ENCODE assay signal across 14 mouse cellular contexts in the genomic region with DNA sequence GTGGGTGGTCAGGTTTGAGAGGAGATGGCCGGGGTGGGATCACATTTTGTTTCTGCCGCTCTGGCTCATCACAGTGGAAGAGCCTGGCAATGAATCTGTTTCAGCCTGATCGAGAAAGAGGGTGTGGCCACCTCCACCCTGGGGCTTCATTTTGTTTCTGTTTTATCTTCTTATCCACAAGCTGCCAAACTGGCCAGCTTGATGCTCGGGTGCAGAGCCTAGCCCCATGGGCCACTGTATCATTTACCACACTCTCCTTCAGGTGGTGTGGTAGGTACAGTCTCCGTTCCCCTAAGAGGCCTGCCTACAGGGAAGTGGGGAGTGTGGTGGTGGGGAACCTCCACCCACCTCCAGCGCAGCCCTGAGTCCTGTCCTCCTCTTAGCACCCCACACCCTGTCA. TPM values are rescaled to one million over a fixed set of nuclear protein-coding genes. Genes with fewer than 3 reads are reported as not detected.
A peak's percentile ranks its signal among the peaks of the same experiment; 100 is the strongest.
DNase-seq lines count a peak whose midpoint lies in the region; ATAC-seq lines count a peak whose summit lies in the region.
"Had no signal": no experiment of that assay in that cellular context is flagged by ENCODE, and none has a peak within 500 bp of the region (broad histone marks: within the 10 kb centered on the region; RNA-seq: fewer than 3 reads in every experiment).

No protein-coding gene starts in this region.

- no peak overlapping the region for H3K4me3 ChIP-seq in neural tube, embryonic 13.5 days
- H3K4me3 ChIP-seq in liver, embryonic 11.5 days (ENCODE audit: low read depth, low read length) = no peak overlapping the region
- H3K4me3 ChIP-seq in liver, embryonic 16.5 days (ENCODE audit: low read depth, low read length) = no peak overlapping the region
- no peak overlapping the region for H3K4me3 ChIP-seq in heart, embryonic 10.5 days
- H3K4me3 ChIP-seq: forebrain, embryonic 10.5 days; forebrain, embryonic 15.5 days; gastrocnemius, adult 2 months; heart, embryonic 12.5 days; intestine, embryonic 15.5 days; midbrain, embryonic 15.5 days had no signal

- no peaks in the 10 kb centered on the region; the same call in 1 of the 2 replicates for H3K27me3 ChIP-seq in neural tube, embryonic 13.5 days
- H3K27me3 ChIP-seq in liver, embryonic 11.5 days (replicated peaks; ENCODE audit: control insufficient read depth, insufficient read depth, low read length) = no peaks in the 10 kb centered on the region
- no peaks in the 10 kb centered on the region for H3K27me3 ChIP-seq in liver, embryonic 16.5 days (ENCODE audit: control insufficient read depth, insufficient read depth, low read depth, low read length)
- peaks cover 31% of the 10 kb centered on the region for H3K27me3 ChIP-seq in heart, embryonic 10.5 days (ENCODE audit: insufficient read depth, poor library complexity, severe bottlenecking)
- H3K27me3 ChIP-seq: forebrain, embryonic 15.5 days; heart, embryonic 12.5 days; intestine, embryonic 15.5 days had no signal

- 0 out of 2 replicates have a peak overlapping the region, but pooled peaks have one; percentile 29 for H3K27ac ChIP-seq in neural tube, embryonic 13.5 days (replicated peaks)
- no peak overlapping the region for H3K27ac ChIP-seq in liver, embryonic 11.5 days (ENCODE audit: low read depth, low read length)
- no peak overlapping the region for H3K27ac ChIP-seq in liver, embryonic 16.5 days (ENCODE audit: low read length)
- H3K27ac ChIP-seq in heart, embryonic 10.5 days = no peak overlapping the region; the same call in 1 of the 2 replicates
- H3K27ac ChIP-seq: forebrain, embryonic 10.5 days; forebrain, embryonic 15.5 days; gastrocnemius, adult 2 months; intestine, embryonic 15.5 days; stomach, postnatal 0 days had no signal

- no peak overlapping the region for H3K4me2 ChIP-seq in neural tube, embryonic 13.5 days
- H3K4me2 ChIP-seq in liver, embryonic 11.5 days = no peak overlapping the region
- H3K4me2 ChIP-seq in liver, embryonic 16.5 days (ENCODE audit: low read depth, low read length) = no peak overlapping the region
- H3K4me2 ChIP-seq: forebrain, embryonic 15.5 days; heart, embryonic 12.5 days; intestine, embryonic 15.5 days; midbrain, embryonic 15.5 days had no signal

- ATAC-seq in neural tube, embryonic 13.5 days (ENCODE audit: low read depth) = 0 out of 2 replicates have a peak, but pooled peaks have one; percentile 42
- peak; percentile 66 for ATAC-seq in liver, embryonic 11.5 days (replicated peaks; ENCODE audit: low FRiP score)
- ATAC-seq in liver, embryonic 16.5 days (ENCODE audit: low read depth) = peak; percentile 44

- H3K4me1 ChIP-seq in neural tube, embryonic 13.5 days (replicated peaks) = peaks cover 58% of the 10 kb centered on the region
- peaks cover 49% of the 10 kb centered on the region for H3K4me1 ChIP-seq in liver, embryonic 11.5 days (replicated peaks; ENCODE audit: control insufficient read depth, insufficient read depth, low read length)
- H3K4me1 ChIP-seq in liver, embryonic 16.5 days (ENCODE audit: control insufficient read depth, low read depth, low read length) = peaks cover 39% of the 10 kb centered on the region
- H3K4me1 ChIP-seq in heart, embryonic 10.5 days = peaks cover 51% of the 10 kb centered on the region

- peaks cover 36% of the 10 kb centered on the region for H3K36me3 ChIP-seq in neural tube, embryonic 13.5 days
- peaks cover 8% of the 10 kb centered on the region; the same call in 1 of the 2 replicates for H3K36me3 ChIP-seq in liver, embryonic 11.5 days (ENCODE audit: control insufficient read depth, insufficient read depth, low read length)
- H3K36me3 ChIP-seq in liver, embryonic 16.5 days (ENCODE audit: control insufficient read depth, insufficient read depth) = no peaks in the 10 kb centered on the region
- H3K36me3 ChIP-seq in heart, embryonic 10.5 days = peaks cover 31% of the 10 kb centered on the region
- H3K36me3 ChIP-seq: intestine, embryonic 15.5 days; midbrain, embryonic 15.5 days had no signal

- H3K9me3 ChIP-seq in neural tube, embryonic 13.5 days = no peaks in the 10 kb centered on the region
- no peaks in the 10 kb centered on the region for H3K9me3 ChIP-seq in liver, embryonic 11.5 days (ENCODE audit: control insufficient read depth, low read length)
- no peaks in the 10 kb centered on the region for H3K9me3 ChIP-seq in liver, embryonic 16.5 days (replicated peaks; ENCODE audit: control insufficient read depth, low read length)
- no peaks in the 10 kb centered on the region for H3K9me3 ChIP-seq in heart, embryonic 10.5 days
- H3K9me3 ChIP-seq: forebrain, embryonic 10.5 days; forebrain, embryonic 15.5 days; heart, embryonic 12.5 days; intestine, embryonic 15.5 days; midbrain, embryonic 15.5 days had no signal

- 79% methylated on average over 6 of the region's 6 CpGs for WGBS in neural tube, embryonic 13.5 days
- 48% methylated on average over 6 of the region's 6 CpGs for WGBS in liver, embryonic 11.5 days
- WGBS in liver, embryonic 16.5 days (ENCODE audit: insufficient replicate concordance) = 35% methylated on average over 6 of the region's 6 CpGs
- 73% methylated on average over 6 of the region's 6 CpGs for WGBS in heart, embryonic 10.5 days

- no peak overlapping the region for H3K9ac ChIP-seq in neural tube, embryonic 13.5 days
- H3K9ac ChIP-seq in liver, embryonic 11.5 days (ENCODE audit: low read depth, low read length) = no peak overlapping the region
- no peak overlapping the region for H3K9ac ChIP-seq in liver, embryonic 16.5 days (ENCODE audit: low read depth, low read length)
- H3K9ac ChIP-seq: forebrain, embryonic 15.5 days; heart, embryonic 12.5 days; intestine, embryonic 15.5 days; midbrain, embryonic 15.5 days had no signal

- DNase-seq in neural tube, embryonic 10.5 days (ENCODE audit: extremely low spot score, low spot score) = no peak
- DNase-seq in liver, embryonic 11.5 days (ENCODE audit: low spot score) = no peak
- no peak for DNase-seq in urinary bladder, postnatal 10 days (ENCODE audit: low spot score)
- no peak for DNase-seq in heart, embryonic 10.5 days (ENCODE audit: low spot score)
- DNase-seq in adrenal gland, postnatal 14 days = no peak
- DNase-seq: gastrocnemius, adult 2 months had no signal

RNA-seq across cellular contexts. Expression of a gene that starts 12.6 kb away (rescaled TPM):
- 63.4 and 66.7 TPM in 2 replicates for polyA plus RNA-seq in neural tube, embryonic 13.5 days (2015; fragmentation: Nextera tagmentation; extraction: Ambion mirVana)
- 34.7 and 36.8 TPM in 2 replicates for polyA plus RNA-seq in liver, embryonic 11.5 days (2014; fragmentation: Nextera tagmentation; extraction: Ambion mirVana)
- polyA plus RNA-seq in liver, embryonic 16.5 days (2015; fragmentation: Nextera tagmentation; extraction: Ambion mirVana) = 10.1 and 10.2 TPM in 2 replicates
- polyA plus RNA-seq in heart, embryonic 10.5 days (2016; fragmentation: Nextera tagmentation; extraction: Ambion mirVana) = 32.5 and 35.0 TPM in 2 replicates
- 21.1 and 22.6 TPM in 2 replicates for total RNA-seq in adrenal gland, postnatal 14 days (2021)

RNA-seq across cellular contexts. Expression of a gene that starts 12.7 kb away (rescaled TPM):
- polyA plus RNA-seq in neural tube, embryonic 13.5 days (2015; fragmentation: Nextera tagmentation; extraction: Ambion mirVana) = 12.0 and 14.2 TPM in 2 replicates
- 15.2 TPM in 2 replicates for polyA plus RNA-seq in liver, embryonic 11.5 days (2014; fragmentation: Nextera tagmentation; extraction: Ambion mirVana)
- 5.1 and 5.4 TPM in 2 replicates for polyA plus RNA-seq in liver, embryonic 16.5 days (2015; fragmentation: Nextera tagmentation; extraction: Ambion mirVana)
- polyA plus RNA-seq in heart, embryonic 10.5 days (2016; fragmentation: Nextera tagmentation; extraction: Ambion mirVana) = 19.2 and 19.4 TPM in 2 replicates
- 9.3 and 11.3 TPM in 2 replicates for total RNA-seq in adrenal gland, postnatal 14 days (2021)
